Mouse (Mus musculus): ENCODE results near the gene Acox1. TPM values are rescaled to one million over a fixed set of nuclear protein-coding genes. Genes with fewer than 3 reads are reported as not detected.

Gene Acox1
- total and polyA plus RNA-seq, 2 experiments from 2014 or later = 66.1 to 116 TPM

GRCm38 (mm10) chr11:116239797-116240196, 41.0 kb upstream of the Acox1 start:
- Histone ChIP-seq H3K9me3 (ENCODE audit: low read length) (no peaks in the 10 kb centered on the region), H3K9ac (replicated peaks; ENCODE audit: low read length, poor library complexity, severe bottlenecking) (no peak overlapping the region), H3K4me3 (ENCODE audit: low read depth, low read length) (no peak overlapping the region), H3K4me2 (ENCODE audit: low read depth, low read length, poor library complexity, severe bottlenecking) (no peak overlapping the region), H3K4me1 (ENCODE audit: insufficient read depth, low read length) (no peaks in the 10 kb centered on the region), H3K27ac (ENCODE audit: low read depth, low read length) (no peak overlapping the region), H3K27me3 (ENCODE audit: insufficient read depth, low read length) (peaks cover 6% of the 10 kb centered on the region; the same call in 1 of the 2 replicates), H3K36me3 (ENCODE audit: insufficient read depth, low read length) (peaks cover 10% of the 10 kb centered on the region)
- WGBS = 15% methylated on average over 7 of the region's 7 CpGs
- DNase-seq (ENCODE audit: low spot score) (no peak), ATAC-seq (ENCODE audit: low FRiP score) (no peak)
- no peak for TF ChIP-seq CTCF (IDR thresholded peaks at IDR 0.05)

DNA sequence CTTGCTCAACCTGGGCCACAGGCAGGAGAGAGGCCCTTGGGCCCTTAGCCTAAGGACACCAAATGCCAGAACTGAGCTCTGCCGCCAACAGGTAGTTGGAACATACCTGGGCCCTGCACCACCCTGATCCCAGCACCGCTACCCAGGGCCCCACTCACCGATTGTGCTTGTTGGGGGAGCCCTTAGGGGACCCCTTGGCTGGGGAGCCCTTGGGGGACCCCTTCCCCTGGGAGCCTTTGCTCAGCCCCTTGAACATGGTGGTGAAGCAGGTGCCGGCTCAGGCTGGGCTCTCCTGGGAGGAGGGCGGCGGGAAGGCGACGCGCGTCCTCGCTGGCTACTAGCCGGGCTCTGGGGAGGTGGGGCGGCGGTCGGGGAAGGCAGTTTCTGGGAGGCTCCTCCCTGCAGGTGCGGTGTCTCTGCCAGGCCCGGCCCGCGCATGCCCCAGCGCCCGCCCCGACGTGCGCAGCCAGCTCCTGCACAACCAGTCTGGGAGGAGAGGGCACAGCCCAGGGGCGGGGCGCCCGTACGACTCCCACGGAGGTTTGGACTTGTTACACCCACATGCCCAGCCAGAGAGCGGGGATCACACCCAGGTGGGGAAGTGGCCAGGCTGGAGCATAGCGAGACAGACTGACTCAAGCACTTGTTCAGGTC, 39.0 kb upstream of the Acox1 start, which contains the start of gene Evpl:
Evpl (minus strand) TSS at position 336 of the 654 bp plus-strand sequence.
- no peaks in the 10 kb centered on the region for H3K36me3 ChIP-seq (ENCODE audit: insufficient read depth, low read length)
- DNase-seq (ENCODE audit: low spot score) (no peak), ATAC-seq (ENCODE audit: low FRiP score) (no peak)
- H3K4me3 ChIP-seq (ENCODE audit: low read depth, low read length) = no peak within 1 kb of the TSS
- 0 out of 2 replicates have a peak within 1 kb of the TSS, but pooled peaks have one; percentile 13 for H3K9ac ChIP-seq (replicated peaks; ENCODE audit: low read length, poor library complexity, severe bottlenecking)
- H3K4me2 ChIP-seq (ENCODE audit: low read depth, low read length, poor library complexity, severe bottlenecking) = 0 out of 2 replicates have a peak within 1 kb of the TSS, but pooled peaks have one; percentile 15
- no peaks in the 10 kb centered on the region for H3K4me1 ChIP-seq (ENCODE audit: insufficient read depth, low read length)
- H3K27me3 ChIP-seq (ENCODE audit: insufficient read depth, low read length) = peaks cover 6% of the 10 kb centered on the region; the same call in 1 of the 2 replicates
- H3K27ac ChIP-seq (ENCODE audit: low read depth, low read length) = no peak within 1 kb of the TSS
- 14% methylated on average over 30 of the region's 31 CpGs for whole genome bisulfite sequencing
- H3K9me3 ChIP-seq (ENCODE audit: low read length) = no peaks in the 10 kb centered on the region
- no peak for TF ChIP-seq CTCF (IDR thresholded peaks at IDR 0.05)

DNA sequence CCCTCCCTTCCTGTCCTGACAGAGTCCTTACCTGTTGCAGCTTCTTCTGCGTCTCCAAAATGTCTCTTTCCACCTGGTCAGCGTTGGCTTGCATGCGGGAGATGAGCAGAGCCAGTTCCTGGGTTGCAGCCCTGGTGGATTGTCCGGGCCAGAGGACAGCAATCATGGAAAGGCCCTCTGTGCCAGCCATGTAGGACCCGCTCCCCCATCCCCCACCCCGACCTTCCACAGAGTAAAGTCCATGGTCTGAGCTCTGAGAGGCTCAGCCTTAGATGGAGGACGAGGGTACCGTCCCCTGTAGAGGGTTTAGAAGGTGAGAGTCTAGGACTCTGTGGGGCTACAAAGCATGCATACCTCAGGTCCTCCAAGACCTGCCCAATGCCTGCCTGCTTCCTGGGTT, 36.1 kb upstream of the Acox1 start:
- 89% methylated on average over 8 of the region's 8 CpGs for WGBS
- Histone ChIP-seq H3K27me3 (ENCODE audit: insufficient read depth, low read length) (peaks cover 6% of the 10 kb centered on the region; the same call in 1 of the 2 replicates), H3K9me3 (ENCODE audit: low read length) (no peaks in the 10 kb centered on the region), H3K9ac (replicated peaks; ENCODE audit: low read length, poor library complexity, severe bottlenecking) (no peak overlapping the region), H3K4me1 (ENCODE audit: insufficient read depth, low read length) (no peaks in the 10 kb centered on the region), H3K4me2 (ENCODE audit: low read depth, low read length, poor library complexity, severe bottlenecking) (no peak overlapping the region), H3K4me3 (ENCODE audit: low read depth, low read length) (no peak overlapping the region), H3K27ac (ENCODE audit: low read depth, low read length) (no peak overlapping the region), H3K36me3 (ENCODE audit: insufficient read depth, low read length) (no peaks in the 10 kb centered on the region)
- DNase-seq (ENCODE audit: low spot score) (no peak), ATAC-seq (ENCODE audit: low FRiP score) (no peak)
- no peak for TF ChIP-seq CTCF (IDR thresholded peaks at IDR 0.05)

GRCm38 (mm10) chr11:116232427-116232826, 33.6 kb upstream of the Acox1 start:
- no peak for TF ChIP-seq CTCF (IDR thresholded peaks at IDR 0.05)
- no peaks in the 10 kb centered on the region for H3K27me3 ChIP-seq (ENCODE audit: insufficient read depth, low read length)
- H3K4me2 ChIP-seq (ENCODE audit: low read depth, low read length, poor library complexity, severe bottlenecking) = no peak overlapping the region
- H3K27ac ChIP-seq (ENCODE audit: low read depth, low read length) = no peak overlapping the region
- H3K9me3 ChIP-seq (ENCODE audit: low read length) = no peaks in the 10 kb centered on the region
- no peak overlapping the region for H3K4me3 ChIP-seq (ENCODE audit: low read depth, low read length)
- no peak overlapping the region for H3K9ac ChIP-seq (replicated peaks; ENCODE audit: low read length, poor library complexity, severe bottlenecking)
- 33% methylated on average over 16 of the region's 17 CpGs for WGBS
- ATAC-seq (ENCODE audit: low FRiP score) (no peak), DNase-seq (ENCODE audit: low spot score) (no peak)
- no peaks in the 10 kb centered on the region for H3K4me1 ChIP-seq (ENCODE audit: insufficient read depth, low read length)
- no peaks in the 10 kb centered on the region for H3K36me3 ChIP-seq (ENCODE audit: insufficient read depth, low read length)

- DNase-seq (ENCODE audit: low spot score) (no peak), ATAC-seq (ENCODE audit: low FRiP score) (no peak)
- H3K27ac ChIP-seq (ENCODE audit: low read depth, low read length) = no peak overlapping the region
- no peak overlapping the region for H3K9ac ChIP-seq (replicated peaks; ENCODE audit: low read length, poor library complexity, severe bottlenecking)
- H3K4me3 ChIP-seq (ENCODE audit: low read depth, low read length) = no peak overlapping the region
- H3K4me1 ChIP-seq (ENCODE audit: insufficient read depth, low read length) = no peaks in the 10 kb centered on the region
- no peaks in the 10 kb centered on the region for H3K9me3 ChIP-seq (ENCODE audit: low read length)
- no peaks in the 10 kb centered on the region for H3K36me3 ChIP-seq (ENCODE audit: insufficient read depth, low read length)
- no peak for TF ChIP-seq CTCF (IDR thresholded peaks at IDR 0.05)
- peaks cover 7% of the 10 kb centered on the region for H3K27me3 ChIP-seq (ENCODE audit: insufficient read depth, low read length)
- 87% methylated on average over 4 of the region's 4 CpGs for WGBS
- H3K4me2 ChIP-seq (ENCODE audit: low read depth, low read length, poor library complexity, severe bottlenecking) = no peak overlapping the region
Measured at GRCm38 (mm10) chr11:116228699-116229098, 29.9 kb upstream of the Acox1 start.

DNA sequence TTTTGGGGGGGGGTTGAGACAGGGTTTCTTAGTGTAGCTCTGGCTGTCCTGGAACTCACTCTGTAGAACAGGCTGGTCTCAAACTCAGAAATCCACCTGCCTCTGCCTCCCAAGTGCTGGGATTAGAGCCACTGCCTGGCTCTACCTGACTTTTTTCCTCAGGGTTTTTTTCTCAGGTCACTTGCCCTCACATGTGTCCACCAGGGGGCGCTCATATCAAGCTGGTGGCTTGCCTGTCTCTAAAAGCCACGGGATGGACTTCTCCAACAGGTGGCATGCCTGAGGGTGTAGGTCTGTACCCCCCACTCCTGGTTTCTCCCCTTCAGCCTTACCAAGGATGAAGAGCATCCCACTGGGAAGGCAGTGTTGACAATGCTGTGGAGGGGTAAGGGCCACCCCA, 27.6 kb upstream of the Acox1 start:
- H3K4me2 ChIP-seq (ENCODE audit: low read depth, low read length, poor library complexity, severe bottlenecking) = no peak overlapping the region
- H3K4me1 ChIP-seq (ENCODE audit: insufficient read depth, low read length) = no peaks in the 10 kb centered on the region
- 2% methylated on average over 2 of the region's 2 CpGs for WGBS
- H3K9ac ChIP-seq (replicated peaks; ENCODE audit: low read length, poor library complexity, severe bottlenecking) = no peak overlapping the region
- no peaks in the 10 kb centered on the region; the same call in 1 of the 2 replicates for H3K9me3 ChIP-seq (ENCODE audit: low read length)
- DNase-seq (ENCODE audit: low spot score) (peak; percentile 65), ATAC-seq (ENCODE audit: low FRiP score) (no peak)
- H3K27me3 ChIP-seq (ENCODE audit: insufficient read depth, low read length) = peaks cover 29% of the 10 kb centered on the region
- TF ChIP-seq CTCF (IDR thresholded peaks at IDR 0.05) = peak; percentile 80
- no peaks in the 10 kb centered on the region for H3K36me3 ChIP-seq (ENCODE audit: insufficient read depth, low read length)
- no peak overlapping the region for H3K4me3 ChIP-seq (ENCODE audit: low read depth, low read length)
- H3K27ac ChIP-seq (ENCODE audit: low read depth, low read length) = no peak overlapping the region

Measured in midbrain, postnatal 0 days (tissue).